Mouse (Mus musculus): Measurements from ENCODE around the gene Lin37. TPM values are rescaled to one million over a fixed set of nuclear protein-coding genes. Genes with fewer than 3 reads are reported as not detected.

The Lin37 gene
- total and polyA plus RNA-seq, 3 experiments: 13.7 to 20.0 (median 16.0) TPM

GRCm38 (mm10) chr7:30600651-30601050, 41.0 kb upstream of the Lin37 start:
- no peaks in the 10 kb centered on the region for H3K79me2 ChIP-seq (replicated peaks; ENCODE audit: control insufficient read depth, insufficient read depth, low read length)
- H3K27me3 ChIP-seq (ENCODE audit: control insufficient read depth, insufficient read depth, low read length): no peaks in the 10 kb centered on the region
- intact Hi-C loops (cut with DNase I): no loop called here
- no peak overlapping the region for H3K27ac ChIP-seq
- WGBS: 65% methylated on average over 7 of the region's 7 CpGs
- no peak overlapping the region for H3K4me3 ChIP-seq
- no peak for DNase-seq
- H3K4me1 ChIP-seq (ENCODE audit: control insufficient read depth, insufficient read depth, low read length): no peaks in the 10 kb centered on the region
- H3K9ac ChIP-seq (ENCODE audit: low read depth, low read length): no peak overlapping the region
- no peaks in the 10 kb centered on the region for H3K36me3 ChIP-seq (ENCODE audit: control insufficient read depth, insufficient read depth, low read length)
- TF ChIP-seq EP300 (IDR thresholded peaks at IDR 0.05; ENCODE audit: insufficient read depth, low read depth, low read length) (no peak), POLR2A (IDR thresholded peaks at IDR 0.05; ENCODE audit: insufficient read depth, low read depth, low read length) (no peak), CTCF (IDR thresholded peaks at IDR 0.05) (no peak)

GRCm38 (mm10) chr7:30599933-30600353, 40.3 kb upstream of the Lin37 start:
- Histone ChIP-seq H3K4me3 (no peak overlapping the region), H3K27ac (no peak overlapping the region), H3K27me3 (ENCODE audit: control insufficient read depth, insufficient read depth, low read length) (no peaks in the 10 kb centered on the region), H3K36me3 (ENCODE audit: control insufficient read depth, insufficient read depth, low read length) (no peaks in the 10 kb centered on the region), H3K79me2 (replicated peaks; ENCODE audit: control insufficient read depth, insufficient read depth, low read length) (no peaks in the 10 kb centered on the region), H3K9ac (ENCODE audit: low read depth, low read length) (no peak overlapping the region), H3K4me1 (ENCODE audit: control insufficient read depth, insufficient read depth, low read length) (no peaks in the 10 kb centered on the region)
- WGBS: under 1% methylated on average over 16 of the region's 16 CpGs
- peak; percentile 73 to 88 for DNase-seq
- intact Hi-C loops (cut with DNase I): loop anchor here (10.0 kb wide), 1 partner anchor 355 kb away; the partner anchor contains the start of gene Usf2
- TF ChIP-seq POLR2A (IDR thresholded peaks at IDR 0.05; ENCODE audit: insufficient read depth, low read depth, low read length) (no peak), CTCF (IDR thresholded peaks at IDR 0.05) (no peak), EP300 (IDR thresholded peaks at IDR 0.05; ENCODE audit: insufficient read depth, low read depth, low read length) (no peak)

- no peaks in the 10 kb centered on the region for H3K27me3 ChIP-seq (ENCODE audit: control insufficient read depth, insufficient read depth, low read length)
- H3K36me3 ChIP-seq (ENCODE audit: control insufficient read depth, insufficient read depth, low read length): no peaks in the 10 kb centered on the region
- no peak for DNase-seq
- H3K27ac ChIP-seq: no peak within 1 kb of the TSS
- TF ChIP-seq EP300 (IDR thresholded peaks at IDR 0.05; ENCODE audit: insufficient read depth, low read depth, low read length): no peak
- no peak for TF ChIP-seq CTCF (IDR thresholded peaks at IDR 0.05)
- TF ChIP-seq POLR2A (IDR thresholded peaks at IDR 0.05; ENCODE audit: insufficient read depth, low read depth, low read length): no peak
- H3K4me3 ChIP-seq: no peak within 1 kb of the TSS
- intact Hi-C loops (cut with DNase I): loop anchor here (10.0 kb wide), 1 partner anchor 356 kb away; the partner anchor contains the start of gene Usf2
- no peak within 1 kb of the TSS for H3K9ac ChIP-seq (ENCODE audit: low read depth, low read length)
- no peaks in the 10 kb centered on the region for H3K79me2 ChIP-seq (replicated peaks; ENCODE audit: control insufficient read depth, insufficient read depth, low read length)
- WGBS: 91% methylated on average over 12 of the region's 12 CpGs
- no peaks in the 10 kb centered on the region for H3K4me1 ChIP-seq (ENCODE audit: control insufficient read depth, insufficient read depth, low read length)
Observed at GRCm38 (mm10) chr7:30598786-30599185, 39.1 kb upstream of the Lin37 start, which contains the start of gene Zbtb32. Zbtb32 (minus strand) TSS chr7:30598909.

GRCm38 (mm10) chr7:30596811-30597210, 37.2 kb upstream of the Lin37 start:
- intact Hi-C loops (cut with DNase I): loop anchor here (10.0 kb wide), 1 partner anchor 358 kb away; the partner anchor contains the start of gene Usf2
- Histone ChIP-seq H3K27me3 (ENCODE audit: control insufficient read depth, insufficient read depth, low read length) (no peaks in the 10 kb centered on the region), H3K4me1 (ENCODE audit: control insufficient read depth, insufficient read depth, low read length) (no peaks in the 10 kb centered on the region), H3K4me3 (no peak overlapping the region), H3K79me2 (replicated peaks; ENCODE audit: control insufficient read depth, insufficient read depth, low read length) (no peaks in the 10 kb centered on the region), H3K9ac (ENCODE audit: low read depth, low read length) (no peak overlapping the region), H3K36me3 (ENCODE audit: control insufficient read depth, insufficient read depth, low read length) (no peaks in the 10 kb centered on the region), H3K27ac (no peak overlapping the region)
- 60% methylated on average over 5 of the region's 5 CpGs for WGBS
- TF ChIP-seq POLR2A (IDR thresholded peaks at IDR 0.05; ENCODE audit: insufficient read depth, low read depth, low read length) (no peak), EP300 (IDR thresholded peaks at IDR 0.05; ENCODE audit: insufficient read depth, low read depth, low read length) (no peak), CTCF (IDR thresholded peaks at IDR 0.05) (no peak)
- DNase-seq: no peak

GRCm38 (mm10) chr7:30596093-30596492, 36.5 kb upstream of the Lin37 start:
- no peaks in the 10 kb centered on the region for H3K4me1 ChIP-seq (ENCODE audit: control insufficient read depth, insufficient read depth, low read length)
- intact Hi-C loops (cut with DNase I): loop anchor here (10.0 kb wide), 1 partner anchor 359 kb away; the partner anchor contains the start of gene Usf2
- 69% methylated on average over 5 of the region's 5 CpGs for WGBS
- TF ChIP-seq EP300 (IDR thresholded peaks at IDR 0.05; ENCODE audit: insufficient read depth, low read depth, low read length): no peak
- no peak for TF ChIP-seq POLR2A (IDR thresholded peaks at IDR 0.05; ENCODE audit: insufficient read depth, low read depth, low read length)
- TF ChIP-seq CTCF (IDR thresholded peaks at IDR 0.05): no peak
- H3K79me2 ChIP-seq (replicated peaks; ENCODE audit: control insufficient read depth, insufficient read depth, low read length): no peaks in the 10 kb centered on the region
- H3K36me3 ChIP-seq (ENCODE audit: control insufficient read depth, insufficient read depth, low read length): no peaks in the 10 kb centered on the region
- H3K9ac ChIP-seq (ENCODE audit: low read depth, low read length): no peak overlapping the region
- H3K27ac ChIP-seq: no peak overlapping the region
- no peak for DNase-seq
- H3K27me3 ChIP-seq (ENCODE audit: control insufficient read depth, insufficient read depth, low read length): no peaks in the 10 kb centered on the region
- H3K4me3 ChIP-seq: no peak overlapping the region

GRCm38 (mm10) chr7:30594510-30595024, 34.9 kb upstream of the Lin37 start:
- Histone ChIP-seq H3K27me3 (ENCODE audit: control insufficient read depth, insufficient read depth, low read length) (no peaks in the 10 kb centered on the region), H3K4me1 (ENCODE audit: control insufficient read depth, insufficient read depth, low read length) (no peaks in the 10 kb centered on the region), H3K4me3 (no peak overlapping the region), H3K27ac (no peak overlapping the region), H3K9ac (ENCODE audit: low read depth, low read length) (no peak overlapping the region), H3K79me2 (replicated peaks; ENCODE audit: control insufficient read depth, insufficient read depth, low read length) (no peaks in the 10 kb centered on the region), H3K36me3 (ENCODE audit: control insufficient read depth, insufficient read depth, low read length) (no peaks in the 10 kb centered on the region)
- WGBS: 49% methylated on average over 4 of the region's 4 CpGs
- intact Hi-C loops (cut with DNase I): loop anchor here (5.0 to 10.0 kb wide), 2 partner anchors 268 to 360 kb away; partner anchors contain the start of genes Ffar1 and Usf2
- no peak for TF ChIP-seq CTCF (IDR thresholded peaks at IDR 0.05)
- no peak for TF ChIP-seq EP300 (IDR thresholded peaks at IDR 0.05; ENCODE audit: insufficient read depth, low read depth, low read length)
- DNase-seq: no peak
